Mouse (Mus musculus) forebrain, postnatal 0 days (tissue): ENCODE measurements around the gene Ptges. TPM values are rescaled to one million over a fixed set of nuclear protein-coding genes. Genes with fewer than 3 reads are reported as not detected.

Source experiments
- ATAC-seq: fragments of 200-750 bp; cut with Nextera tagmentation; 2 replicates; pipeline ENCODE4 v1.8.0; 2017; ENCODE audit warnings: mild to moderate bottlenecking, moderate library complexity
- DNase-seq: peaks from one replicate; pipeline ENCODE4 v3.0.0-alpha.2; 2015
- H3K27ac ChIP-seq: fragments of 300-500 bp; sonication (generic); 2 replicates; pipeline ENCODE4 v1.5.1; 2014; ENCODE audit warnings: low read depth, mild to moderate bottlenecking, antibody characterized with exemption, low read length, moderate library complexity, mixed read lengths
- H3K27me3 ChIP-seq: fragments of 300-500 bp; sonication (generic); 2 replicates; pipeline ENCODE4 v1.6.1; 2014; ENCODE audit warnings: mild to moderate bottlenecking, low read length, mixed read lengths; ENCODE audit not compliant: insufficient read depth
- H3K36me3 ChIP-seq: fragments of 300-500 bp; sonication (generic); 2 replicates; pipeline ENCODE4 v1.6.1; 2014; ENCODE audit warnings: mild to moderate bottlenecking, moderate library complexity; ENCODE audit not compliant: insufficient read depth
- H3K4me1 ChIP-seq: fragments of 300-500 bp; sonication (generic); 2 replicates; pipeline ENCODE4 v1.6.1; 2014; ENCODE audit warnings: antibody characterized with exemption; ENCODE audit not compliant: insufficient read depth
- H3K4me2 ChIP-seq: fragments of 300-500 bp; sonication (generic); 2 replicates; pipeline ENCODE4 v1.6.1; 2014; ENCODE audit warnings: low read depth, mild to moderate bottlenecking, moderate library complexity
- H3K4me3 ChIP-seq: fragments of 300-500 bp; sonication (generic); 2 replicates; pipeline ENCODE4 v1.5.1; 2014; ENCODE audit warnings: low read depth, low read length, mixed read lengths
- H3K9ac ChIP-seq: fragments of 300-500 bp; sonication (generic); 2 replicates; pipeline ENCODE4 v1.6.1; 2014; ENCODE audit warnings: mild to moderate bottlenecking
- H3K9me3 ChIP-seq: fragments of 300-500 bp; sonication (generic); 2 replicates; pipeline ENCODE4 v1.6.1; 2016; ENCODE audit warnings: low read length
- CTCF ChIP-seq: sonication (generic); IDR thresholded peaks from 2 replicates; pipeline ENCODE4 v1.5.1; 2016; ENCODE audit warnings: antibody characterized with exemption, control low read depth, low read depth
- WGBS: fragments of 180-500 bp; shearing (Covaris S2); extraction: QIAGEN DNeasy Blood & Tissue Kit; methylation state at CpG from one replicate; pipeline ENCODE4 v1.1.7; 2014; 5-methylcytosine and 5-hydroxymethylcytosine counted together
- polyA plus RNA-seq: library from polyadenylated mRNA; unstranded; fragments of >200 nt; fragmentation: Nextera tagmentation; extraction: Ambion mirVana; gene quantifications from 2 replicates; pipeline ENCODE4 v1.2.1, GENCODE M21; 2015
- total RNA-seq: library from RNA; depleted of rRNA; stranded (reverse); fragments of >200 nt; gene quantifications from 2 replicates; pipeline ENCODE4 v1.2.3, GENCODE M21; 2014; rRNA removed

The Ptges gene
- total and polyA plus RNA-seq, 2 experiments from 2014 or later: 4.8 to 6.3 TPM

DNA sequence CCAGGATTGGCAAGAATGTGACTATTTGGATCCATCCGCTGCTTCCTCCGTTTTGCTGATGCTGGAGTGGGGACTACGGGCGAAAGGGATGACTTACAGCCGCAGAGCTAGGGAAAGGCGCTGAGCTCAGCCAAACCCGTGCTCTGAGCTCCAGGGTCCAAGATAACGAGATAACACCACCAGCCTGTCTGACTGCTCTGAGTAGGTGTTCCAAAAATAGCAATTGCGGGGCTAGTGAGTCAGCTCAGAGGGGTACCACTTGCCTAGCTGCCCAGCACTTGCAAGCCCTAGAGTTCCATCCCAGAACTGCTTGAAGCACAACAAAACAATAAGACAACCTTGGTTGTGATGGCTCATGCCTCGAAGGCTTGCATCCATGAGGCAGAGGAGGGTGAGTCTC is 87.0 kb downstream of the Ptges start:
- Histone ChIP-seq H3K27me3 (peaks cover 24% of the 10 kb centered on the region), H3K36me3 (no peaks in the 10 kb centered on the region), H3K9ac (no peak overlapping the region), H3K4me1 (no peaks in the 10 kb centered on the region), H3K9me3 (no peaks in the 10 kb centered on the region), H3K4me2 (no peak overlapping the region), H3K27ac (no peak overlapping the region), H3K4me3 (no peak overlapping the region)
- DNase-seq: no peak
- no peak for ATAC-seq
- 56% methylated on average over 10 of the region's 10 CpGs for WGBS
- no peak for TF ChIP-seq CTCF

Other genes starting within 250 kb of the Ptges start
- gene 1700001O22Rik, start 126.2 kb downstream of the Ptges start, total RNA-seq: 0.77 and 1.8 TPM in 2 replicates
- gene 1700001O22Rik, start 126.2 kb downstream of the Ptges start, polyA plus RNA-seq: 1.4 and 1.5 TPM in 2 replicates
- 87.6 and 105 TPM in 2 replicates for gene Ntmt1, start 122.0 kb downstream of the Ptges start, total RNA-seq
- gene Ntmt1, start 122.0 kb downstream of the Ptges start, polyA plus RNA-seq: 106 and 107 TPM in 2 replicates
- 32.7 and 45.2 TPM in 2 replicates for gene Asb6, start 99.5 kb downstream of the Ptges start, total RNA-seq
- gene Asb6, start 99.5 kb downstream of the Ptges start, polyA plus RNA-seq: 31.3 and 36.0 TPM in 2 replicates
- gene Prrx2, start 94.9 kb downstream of the Ptges start, total RNA-seq: 2.5 and 4.1 TPM in 2 replicates
- 3.6 and 3.7 TPM in 2 replicates for gene Prrx2, start 94.9 kb downstream of the Ptges start, polyA plus RNA-seq
- gene Tor1b, start 23.1 kb upstream of the Ptges start, total RNA-seq: 30.4 and 40.0 TPM in 2 replicates
- 14.5 and 16.9 TPM in 2 replicates for gene Tor1b, start 23.1 kb upstream of the Ptges start, polyA plus RNA-seq
- gene Tor1a, start 38.1 kb upstream of the Ptges start, total RNA-seq: 53.6 and 71.6 TPM in 2 replicates
- gene Tor1a, start 38.1 kb upstream of the Ptges start, polyA plus RNA-seq: 97.3 and 105 TPM in 2 replicates
- 43.3 and 47.1 TPM in 2 replicates for gene BC005624, start 52.3 kb upstream of the Ptges start, total RNA-seq
- 76.1 and 84.6 TPM in 2 replicates for gene BC005624, start 52.3 kb upstream of the Ptges start, polyA plus RNA-seq
- 37.9 and 38.1 TPM in 2 replicates for gene Usp20, start 52.4 kb upstream of the Ptges start, total RNA-seq
- gene Usp20, start 52.4 kb upstream of the Ptges start, polyA plus RNA-seq: 23.7 and 31.9 TPM in 2 replicates
- gene Fnbp1, start 212.1 kb upstream of the Ptges start, total RNA-seq: 9.2 and 13.3 TPM in 2 replicates
- 9.8 and 20.1 TPM in 2 replicates for gene Fnbp1, start 212.1 kb upstream of the Ptges start, polyA plus RNA-seq
- gene Gpr107, start 222.5 kb upstream of the Ptges start, total RNA-seq: 40.8 and 47.6 TPM in 2 replicates
- 20.3 and 24.0 TPM in 2 replicates for gene Gpr107, start 222.5 kb upstream of the Ptges start, polyA plus RNA-seq